Comparison of ENCODE assay signal across 8 mouse cellular contexts in genomic region chr1:74817219-74817618, GRCm38 (mm10). TPM values are rescaled to one million over a fixed set of nuclear protein-coding genes. Genes with fewer than 3 reads are reported as not detected.
DNase-seq lines count a peak whose midpoint lies in the region; ATAC-seq and TF ChIP-seq lines count a peak whose summit lies in the region.

No protein-coding gene starts in this region.

- 15% methylated on average over 14 of the region's 14 CpGs for WGBS in forebrain, embryonic 13.5 days
- 14% methylated on average over 14 of the region's 14 CpGs for WGBS in liver, embryonic 14.5 days (ENCODE audit: insufficient replicate concordance)

- H3K36me3 ChIP-seq in C2C12 (ENCODE audit: control insufficient read depth, insufficient read depth) = no peaks in the 10 kb centered on the region
- H3K36me3 ChIP-seq in forebrain, embryonic 13.5 days (ENCODE audit: poor library complexity, severe bottlenecking) = no peaks in the 10 kb centered on the region
- H3K36me3 ChIP-seq in liver, embryonic 14.5 days (replicated peaks; ENCODE audit: control insufficient read depth, insufficient read depth, low read depth) = no peaks in the 10 kb centered on the region

- H3K79me3 ChIP-seq in C2C12 (ENCODE audit: low read depth) = no peaks in the 10 kb centered on the region

- ATAC-seq in frontal cortex, adult (ENCODE audit: low TSS enrichment) = peak; percentile 35
- peak; percentile 55 for ATAC-seq in forebrain, embryonic 13.5 days
- peak; percentile 23; the same call in 1 of the 2 replicates for ATAC-seq in liver, embryonic 14.5 days (ENCODE audit: insufficient read depth)

- H3K9ac ChIP-seq in forebrain, embryonic 13.5 days = peak overlapping the region; percentile 87
- H3K9ac ChIP-seq in liver, embryonic 14.5 days (replicated peaks) = peak overlapping the region; percentile 69

- no peak for TF ChIP-seq EP300 in liver, embryonic 14.5 days (IDR thresholded peaks at IDR 0.05; ENCODE audit: low read depth)

- H3K9me3 ChIP-seq in forebrain, embryonic 13.5 days (replicated peaks) = no peaks in the 10 kb centered on the region
- no peaks in the 10 kb centered on the region for H3K9me3 ChIP-seq in liver, embryonic 14.5 days (ENCODE audit: control insufficient read depth, low read length)

- peak overlapping the region; percentile 54 for H3ac ChIP-seq in C2C12 (ENCODE audit: control insufficient read depth, insufficient read length, low read depth)

- DNase-seq in frontal cortex, postnatal 14 days (ENCODE audit: low spot score in 2 of 2) = no peak
- no peak for DNase-seq in liver, embryonic 14.5 days (ENCODE audit: low read depth in 3 of 3, low spot score in 3 of 3)
- no peak for DNase-seq in c-Kit-positive CD71-positive TER-119-positive erythroid progenitor cells, embryonic 14.5 days (ENCODE audit: low spot score)
- no peak for DNase-seq in adrenal gland, postnatal 10 days
- no peak for DNase-seq in adipocyte (ENCODE audit: low spot score)

- H3K4me2 ChIP-seq in forebrain, embryonic 13.5 days = peak overlapping the region; percentile 67
- peak overlapping the region; percentile 70 for H3K4me2 ChIP-seq in liver, embryonic 14.5 days (ENCODE audit: low read depth)

- peak overlapping the region; percentile 38 for H3K4me3 ChIP-seq in C2C12 (ENCODE audit: insufficient read depth, poor library complexity, severe bottlenecking)
- peak overlapping the region; percentile 75 for H3K4me3 ChIP-seq in forebrain, embryonic 13.5 days
- peak overlapping the region; percentile 62 to 71 for H3K4me3 ChIP-seq in liver, embryonic 14.5 days (ENCODE audit: insufficient read depth in 1 of 2, low read depth in 2 of 2, low read length in 2 of 2)

- H3K27me3 ChIP-seq in C2C12 (ENCODE audit: control insufficient read depth, insufficient read depth, insufficient read length) = no peaks in the 10 kb centered on the region
- H3K27me3 ChIP-seq in forebrain, embryonic 13.5 days = peaks cover 11% of the 10 kb centered on the region
- no peaks in the 10 kb centered on the region for H3K27me3 ChIP-seq in liver, embryonic 14.5 days (ENCODE audit: control insufficient read depth, insufficient read depth, low read length)

- H3K79me2 ChIP-seq in C2C12 (ENCODE audit: control insufficient read depth, insufficient read depth) = no peaks in the 10 kb centered on the region

- H3K27ac ChIP-seq in forebrain, embryonic 13.5 days = peak overlapping the region; percentile 80
- H3K27ac ChIP-seq in liver, embryonic 14.5 days = no peak overlapping the region

- TF ChIP-seq CTCF in C2C12 (IDR thresholded peaks at IDR 0.05; ENCODE audit: control insufficient read depth, insufficient read depth, insufficient read length) = no peak
- TF ChIP-seq CTCF in liver, embryonic 14.5 days (IDR thresholded peaks at IDR 0.05; ENCODE audit: low read depth) = no peak

- peaks cover 7% of the 10 kb centered on the region for H3K4me1 ChIP-seq in forebrain, embryonic 13.5 days
- peaks cover 0 to 9% of the 10 kb centered on the region in 2 experiments; a peak in 2 of 4 replicates for H3K4me1 ChIP-seq in liver, embryonic 14.5 days (replicated peaks; ENCODE audit: control insufficient read depth in 2 of 2, insufficient read depth in 2 of 2, low read length in 1 of 2)

TF ChIP-seq in C2C12, 6 proteins besides CTCF, POLR2A, EP300 and RAD21:
- TF ChIP-seq CEBPB (IDR thresholded peaks at IDR 0.05; ENCODE audit: low read depth) (no peak), MYOD1 (IDR thresholded peaks at IDR 0.05; ENCODE audit: control insufficient read depth, insufficient read length, low read depth) (no peak), USF1 (IDR thresholded peaks at IDR 0.05; ENCODE audit: low read depth) (no peak), MYOG (IDR thresholded peaks at IDR 0.05; ENCODE audit: control insufficient read depth, extremely low read depth, insufficient read length) (no peak), MAX (IDR thresholded peaks at IDR 0.05) (no peak), FOSL1 (IDR thresholded peaks at IDR 0.05; ENCODE audit: insufficient read depth, low read length, poor library complexity, severe bottlenecking) (no peak)
TF ChIP-seq in C2C12: peak in this region for 0.

RNA-seq across cellular contexts. Expression of gene Wnt10a, which starts 25.9 kb away (rescaled TPM):
- 12.9 TPM for polyA plus RNA-seq in C2C12 (2012; fragmentation: generic; extraction: Trizol)
- 0.29 and 0.63 TPM in 2 replicates for polyA plus RNA-seq in forebrain, embryonic 13.5 days (2015; fragmentation: Nextera tagmentation; extraction: Ambion mirVana)
- polyA plus RNA-seq in liver, embryonic 14.5 days (2012; rRNA removed) = not detected in 2 replicates
- polyA plus RNA-seq in liver, embryonic 14.5 days (2014; fragmentation: Nextera tagmentation; extraction: Ambion mirVana) = not detected in 2 replicates
- total RNA-seq in adrenal gland, postnatal 10 days (2021) = under 1 TPM; 0.27 to 0.57 TPM

RNA-seq across cellular contexts. Expression of gene Cdk5r2, which starts 37.5 kb away (rescaled TPM):
- polyA plus RNA-seq in C2C12 (2012; fragmentation: generic; extraction: Trizol) = 0.04 TPM
- polyA plus RNA-seq in forebrain, embryonic 13.5 days (2015; fragmentation: Nextera tagmentation; extraction: Ambion mirVana) = 0.76 and 1.3 TPM in 2 replicates
- 0.01 and 0.03 TPM in 2 replicates for polyA plus RNA-seq in liver, embryonic 14.5 days (2012; rRNA removed)
- not detected in 2 replicates for polyA plus RNA-seq in liver, embryonic 14.5 days (2014; fragmentation: Nextera tagmentation; extraction: Ambion mirVana)
- total RNA-seq in adrenal gland, postnatal 10 days (2021) = 1 to 10 TPM; 4.8 to 6.6 TPM

RNA-seq across cellular contexts. Expression of gene Wnt6, which starts 45.5 kb away (rescaled TPM):
- 3.0 TPM for polyA plus RNA-seq in C2C12 (2012; fragmentation: generic; extraction: Trizol)
- 0.73 and 0.92 TPM in 2 replicates for polyA plus RNA-seq in forebrain, embryonic 13.5 days (2015; fragmentation: Nextera tagmentation; extraction: Ambion mirVana)
- polyA plus RNA-seq in liver, embryonic 14.5 days (2012; rRNA removed) = 0.04 and 0.10 TPM in 2 replicates
- polyA plus RNA-seq in liver, embryonic 14.5 days (2014; fragmentation: Nextera tagmentation; extraction: Ambion mirVana) = 0.06 TPM in 1 of 2 replicates, not detected in the other
- 1 to 10 TPM; 2.6 to 4.2 TPM for total RNA-seq in adrenal gland, postnatal 10 days (2021)
